In genomic region chr2:6359645-6360044, GRCm38 (mm10) we compare ENCODE assay signal across 10 mouse cellular contexts. TPM values are rescaled to one million over a fixed set of nuclear protein-coding genes. Genes with fewer than 3 reads are reported as not detected.
A peak's percentile ranks its signal among the peaks of the same experiment; 100 is the strongest.
DNase-seq lines count a peak whose midpoint lies in the region; ATAC-seq lines count a peak whose summit lies in the region.
"Had no signal": no experiment of that assay in that cellular context is flagged by ENCODE, and none has a peak within 500 bp of the region (broad histone marks: within the 10 kb centered on the region; RNA-seq: fewer than 3 reads in every experiment).

No protein-coding gene starts in this region.

- H3K9ac ChIP-seq in forebrain, embryonic 15.5 days (replicated peaks) = no peak overlapping the region
- H3K9ac ChIP-seq in midbrain, embryonic 14.5 days (replicated peaks; ENCODE audit: low read length) = no peak overlapping the region
- no peak overlapping the region for H3K9ac ChIP-seq in midbrain, embryonic 11.5 days (ENCODE audit: low read length)
- H3K9ac ChIP-seq: embryonic facial prominence, embryonic 13.5 days had no signal

- H3K4me3 ChIP-seq in forebrain, embryonic 15.5 days = no peak overlapping the region
- no peak overlapping the region for H3K4me3 ChIP-seq in forebrain, embryonic 10.5 days
- no peak overlapping the region for H3K4me3 ChIP-seq in midbrain, embryonic 14.5 days (replicated peaks; ENCODE audit: low read depth, low read length)
- H3K4me3 ChIP-seq in midbrain, embryonic 11.5 days (ENCODE audit: low read depth, low read length) = no peak overlapping the region
- H3K4me3 ChIP-seq: embryonic facial prominence, embryonic 13.5 days had no signal

- no peaks in the 10 kb centered on the region for H3K36me3 ChIP-seq in forebrain, embryonic 15.5 days
- H3K36me3 ChIP-seq in forebrain, embryonic 10.5 days (replicated peaks) = peaks cover 21% of the 10 kb centered on the region
- no peaks in the 10 kb centered on the region for H3K36me3 ChIP-seq in midbrain, embryonic 14.5 days (ENCODE audit: control insufficient read depth, insufficient read depth, low read length)
- no peaks in the 10 kb centered on the region for H3K36me3 ChIP-seq in midbrain, embryonic 11.5 days (ENCODE audit: control insufficient read depth, insufficient read depth, low read length)
- H3K36me3 ChIP-seq in splenic B cell, adult 2 months (ENCODE audit: control insufficient read depth, insufficient read depth, low read length, poor library complexity, severe bottlenecking) = no peaks in the 10 kb centered on the region

- H3K4me1 ChIP-seq in forebrain, embryonic 15.5 days = peaks cover 5% of the 10 kb centered on the region
- H3K4me1 ChIP-seq in forebrain, embryonic 10.5 days = peaks cover 25% of the 10 kb centered on the region
- peaks cover 7% of the 10 kb centered on the region; the same call in 1 of the 2 replicates for H3K4me1 ChIP-seq in midbrain, embryonic 14.5 days (ENCODE audit: control insufficient read depth, insufficient read depth, low read length)
- H3K4me1 ChIP-seq in midbrain, embryonic 11.5 days (ENCODE audit: control insufficient read depth, insufficient read depth, low read length) = peaks cover 2% of the 10 kb centered on the region

- H3K4me2 ChIP-seq in forebrain, embryonic 15.5 days (replicated peaks) = no peak overlapping the region
- no peak overlapping the region for H3K4me2 ChIP-seq in midbrain, embryonic 14.5 days (ENCODE audit: low read length)
- no peak overlapping the region for H3K4me2 ChIP-seq in midbrain, embryonic 11.5 days
- H3K4me2 ChIP-seq: embryonic facial prominence, embryonic 13.5 days had no signal

- ATAC-seq in forebrain, embryonic 15.5 days (replicated peaks) = peak; percentile 26; the same call in 1 of the 2 replicates
- no peak for ATAC-seq in midbrain, embryonic 14.5 days (ENCODE audit: low FRiP score, low TSS enrichment)
- no peak; the same call in 1 of the 2 replicates for ATAC-seq in midbrain, embryonic 11.5 days (ENCODE audit: low FRiP score)

- no peaks in the 10 kb centered on the region for H3K27me3 ChIP-seq in forebrain, embryonic 15.5 days
- no peaks in the 10 kb centered on the region for H3K27me3 ChIP-seq in forebrain, embryonic 10.5 days (ENCODE audit: poor library complexity, severe bottlenecking)
- H3K27me3 ChIP-seq in midbrain, embryonic 14.5 days (ENCODE audit: control insufficient read depth, insufficient read depth, low read length) = no peaks in the 10 kb centered on the region
- H3K27me3 ChIP-seq in midbrain, embryonic 11.5 days (ENCODE audit: control insufficient read depth, insufficient read depth, low read length) = no peaks in the 10 kb centered on the region
- H3K27me3 ChIP-seq in splenic B cell, adult 2 months (ENCODE audit: control insufficient read depth, insufficient read depth, low read length, poor library complexity, severe bottlenecking) = no peaks in the 10 kb centered on the region
- H3K27me3 ChIP-seq: embryonic facial prominence, embryonic 13.5 days had no signal

- H3K9me3 ChIP-seq in forebrain, embryonic 15.5 days = no peaks in the 10 kb centered on the region
- no peaks in the 10 kb centered on the region for H3K9me3 ChIP-seq in forebrain, embryonic 10.5 days
- H3K9me3 ChIP-seq in midbrain, embryonic 14.5 days (ENCODE audit: control insufficient read depth, low read length) = no peaks in the 10 kb centered on the region
- H3K9me3 ChIP-seq in midbrain, embryonic 11.5 days (ENCODE audit: control insufficient read depth, low read length) = no peaks in the 10 kb centered on the region
- H3K9me3 ChIP-seq: embryonic facial prominence, embryonic 13.5 days had no signal

- H3K27ac ChIP-seq in forebrain, embryonic 15.5 days (replicated peaks) = no peak overlapping the region
- no peak overlapping the region for H3K27ac ChIP-seq in forebrain, embryonic 10.5 days
- H3K27ac ChIP-seq in midbrain, embryonic 14.5 days (replicated peaks; ENCODE audit: low read depth, low read length) = no peak overlapping the region
- H3K27ac ChIP-seq in midbrain, embryonic 11.5 days (ENCODE audit: low read depth, low read length) = no peak overlapping the region

- intact Hi-C loops in left cerebral cortex, postnatal 14 days (cut with DNase I) = no loop called here

- DNase-seq in forebrain, embryonic 10.5 days (ENCODE audit: extremely low spot score, low spot score) = no peak
- DNase-seq in midbrain, embryonic 14.5 days = peak; percentile 12
- no peak for DNase-seq in midbrain, embryonic 11.5 days (ENCODE audit: low spot score, missing footprints)
- DNase-seq in Muller cell, postnatal 12 days (ENCODE audit: inconsistent ontology term) = peak; percentile 84
- peak; percentile 89 for DNase-seq in splenic B cell, adult 2 months (ENCODE audit: low read depth, low spot score)
- no peak for DNase-seq in T-cell, adult 2 months (ENCODE audit: low spot score)
- no peak for DNase-seq in left cerebral cortex, postnatal 14 days (ENCODE audit: low spot score in 2 of 2)
- DNase-seq: gastrocnemius, postnatal 10 days had no signal

- WGBS in forebrain, embryonic 15.5 days = 39% methylated on average over 9 of the region's 9 CpGs
- 60% methylated on average over 9 of the region's 9 CpGs for WGBS in forebrain, embryonic 10.5 days
- 36% methylated on average over 9 of the region's 9 CpGs for WGBS in midbrain, embryonic 14.5 days
- 59% methylated on average over 9 of the region's 9 CpGs for WGBS in midbrain, embryonic 11.5 days

RNA-seq across cellular contexts. Expression of gene Usp6nl, which starts 37.2 kb away (rescaled TPM):
- 7.6 and 8.0 TPM in 2 replicates for polyA plus RNA-seq in forebrain, embryonic 15.5 days (2015; fragmentation: Nextera tagmentation; extraction: Ambion mirVana)
- polyA plus RNA-seq in forebrain, embryonic 10.5 days (2016; fragmentation: Nextera tagmentation; extraction: Ambion mirVana) = 9.2 and 9.7 TPM in 2 replicates
- polyA plus RNA-seq in midbrain, embryonic 14.5 days (2014; fragmentation: Nextera tagmentation; extraction: Ambion mirVana) = 8.5 and 13.7 TPM in 2 replicates
- 15.9 and 18.2 TPM in 2 replicates for polyA plus RNA-seq in midbrain, embryonic 11.5 days (2014; fragmentation: Nextera tagmentation; extraction: Ambion mirVana)
- 10 to 100 TPM; 26.2 to 27.2 TPM for total RNA-seq in left cerebral cortex, postnatal 14 days (2021)

Comparison
In these comparisons a context has a peak if more than half of its experiments do, and no peak if none do; other contexts are left out.
1. DNase-seq: peak in midbrain, embryonic 14.5 days (single experiment), Muller cell, postnatal 12 days (single experiment) and splenic B cell, adult 2 months (single experiment); none in forebrain, embryonic 10.5 days (single experiment), midbrain, embryonic 11.5 days (single experiment), T-cell, adult 2 months (single experiment) and left cerebral cortex, postnatal 14 days (0 of 2).